Mouse (Mus musculus) forebrain, embryonic 12.5 days (tissue): ENCODE data around the gene Gdpd2. TPM values are rescaled to one million over a fixed set of nuclear protein-coding genes. Genes with fewer than 3 reads are reported as not detected.

Experiments used
- polyA plus RNA-seq: library from polyadenylated mRNA; unstranded; fragments of >200 nt; fragmentation: Nextera tagmentation; extraction: Ambion mirVana; gene quantifications from 2 replicates; pipeline ENCODE4 v1.2.1, GENCODE M21; 2016

Gdpd2 gene
- polyA plus RNA-seq, 1 experiment from 2014 or later, result 9.5 TPM

Other genes starting within 250 kb of the Gdpd2 start
- gene Igbp1, start 235.6 kb upstream of the Gdpd2 start, polyA plus RNA-seq, result 28.6 and 29.9 TPM in 2 replicates
- not detected in 2 replicates for gene Dgat2l6, start 205.0 kb upstream of the Gdpd2 start, polyA plus RNA-seq
- gene Awat1, start 157.6 kb upstream of the Gdpd2 start, polyA plus RNA-seq, result not detected in 2 replicates
- not detected in 2 replicates for gene P2ry4, start 135.0 kb upstream of the Gdpd2 start, polyA plus RNA-seq
- gene Arr3, start 124.4 kb upstream of the Gdpd2 start, polyA plus RNA-seq, result 0.23 TPM in 1 of 2 replicates, not detected in the other
- gene Kif4, start 104.1 kb upstream of the Gdpd2 start, polyA plus RNA-seq, result 45.4 and 53.2 TPM in 2 replicates
- gene Pdzd11, start 103.3 kb upstream of the Gdpd2 start, polyA plus RNA-seq, result 130 and 137 TPM in 2 replicates
- 19.0 and 24.5 TPM in 2 replicates for gene Dlg3, start 37.8 kb downstream of the Gdpd2 start, polyA plus RNA-seq